Mouse (Mus musculus) yolk sac, embryonic 10.5 days (tissue): ENCODE measurements around the gene Nus1.

ENCODE experiments used
- DNase-seq: peaks from one replicate; pipeline ENCODE4 v3.0.0-alpha.2; 2017; ENCODE audit warnings: low spot score

Nus1 gene

DNA sequence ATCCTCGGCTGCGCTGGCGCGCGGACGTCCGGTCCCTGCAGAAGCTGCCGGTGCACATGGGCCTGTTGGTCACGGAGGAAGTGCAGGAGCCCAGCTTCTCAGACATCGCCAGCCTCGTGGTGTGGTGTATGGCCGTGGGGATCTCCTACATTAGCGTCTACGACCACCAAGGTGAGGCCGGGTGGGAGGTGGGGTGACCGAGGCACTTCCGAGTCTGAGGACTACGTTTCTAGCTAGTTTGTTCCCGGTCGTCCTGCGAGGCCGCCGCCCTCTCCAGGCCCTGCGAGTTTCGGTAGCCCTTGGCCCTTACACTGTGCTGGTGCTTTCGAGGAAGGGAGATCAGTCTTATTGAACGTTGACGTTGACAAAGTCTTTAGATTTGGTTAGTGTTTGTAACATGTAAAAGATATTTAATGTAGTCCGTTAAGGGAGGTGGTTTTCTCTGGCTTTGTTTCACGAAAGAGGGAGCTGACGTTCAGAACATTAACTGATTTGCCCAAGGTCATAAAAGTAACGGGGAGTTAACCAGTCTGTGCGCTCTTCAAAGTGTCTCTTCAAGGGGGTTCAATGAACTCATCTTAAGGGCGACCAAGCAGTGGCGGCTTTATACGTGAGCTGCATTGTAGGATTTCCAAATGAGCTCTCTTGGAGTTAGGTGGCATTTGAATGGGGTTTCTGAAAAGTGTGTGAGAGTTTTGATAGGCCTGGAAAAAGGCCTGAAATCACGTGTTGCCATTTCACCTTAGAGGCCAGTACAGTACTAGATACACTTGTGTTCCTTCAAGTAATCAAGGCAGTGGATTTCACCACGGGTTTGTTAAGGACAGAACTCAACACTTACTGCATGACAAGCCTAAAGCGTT lies 882 bp downstream of the Nus1 start:
- peak; percentile 74 for DNase-seq

DNA sequence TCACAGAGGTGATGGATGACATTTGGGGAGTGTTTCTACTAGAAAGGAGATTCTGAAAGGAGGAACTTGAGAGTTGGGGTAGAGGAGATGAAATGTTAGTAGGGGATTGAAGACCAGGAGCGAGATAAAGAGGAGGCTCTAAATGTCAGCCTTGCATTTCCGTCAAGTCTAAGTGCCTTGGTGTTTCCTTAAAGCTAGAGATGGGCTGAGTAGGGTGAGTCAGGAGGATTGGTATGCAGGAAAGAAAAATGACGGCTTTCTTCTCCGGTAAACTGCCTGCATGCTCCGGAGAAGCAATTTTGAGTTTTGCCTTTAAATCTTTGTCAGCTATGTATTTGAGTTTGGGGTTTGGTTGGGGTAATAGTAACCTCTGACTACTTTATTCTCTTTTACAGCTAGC lies 1.6 kb downstream of the Nus1 start:
- DNase-seq, result no peak

DNA sequence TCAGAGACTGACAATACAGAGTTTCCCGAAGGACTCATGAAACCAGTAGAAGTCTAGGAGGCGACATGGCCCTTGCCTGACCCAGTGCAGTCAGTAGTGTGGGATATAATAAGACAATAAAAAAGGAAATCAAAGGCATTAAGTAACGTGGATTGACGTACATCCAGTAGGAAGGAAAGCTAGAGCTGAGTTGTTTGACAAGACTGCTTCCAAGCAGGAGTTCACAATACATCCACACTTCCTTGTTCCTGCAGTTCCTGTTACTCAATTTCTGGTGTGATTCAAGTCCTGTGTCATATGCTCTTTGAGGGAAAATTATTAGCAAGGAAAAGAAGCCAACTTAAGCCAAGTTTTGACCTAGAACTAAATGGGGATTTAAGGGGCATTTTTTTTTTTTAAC lies 2.1 kb downstream of the Nus1 start:
- DNase-seq, result no peak

GRCm38 (mm10) chr10:52420526-52420925 lies 3.2 kb downstream of the Nus1 start:
- no peak for DNase-seq

GRCm38 (mm10) chr10:52421716-52422115 lies 4.4 kb downstream of the Nus1 start:
- DNase-seq, result no peak

DNA sequence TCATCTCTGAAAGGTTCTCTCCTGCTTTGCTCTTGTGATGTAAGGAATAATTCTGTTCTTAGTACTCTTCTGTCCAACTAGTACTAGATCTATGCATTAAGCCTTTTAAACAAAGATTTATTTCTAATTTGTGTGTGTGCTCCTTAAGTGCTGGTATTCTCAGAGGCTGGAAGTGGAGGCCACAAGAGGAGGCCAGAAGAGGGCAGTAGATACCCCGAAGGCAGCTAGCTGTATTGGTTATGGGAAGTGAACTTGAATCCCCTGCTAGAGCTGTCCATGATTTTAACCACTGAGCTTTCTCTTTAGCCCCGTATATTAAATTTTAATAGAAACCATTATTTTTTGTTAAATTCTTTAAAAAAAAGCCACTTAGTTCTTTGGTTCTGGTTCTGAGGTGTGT lies 5.8 kb downstream of the Nus1 start:
- DNase-seq, result no peak

- no peak for DNase-seq
Observed at GRCm38 (mm10) chr10:52426314-52426980, 9.1 kb downstream of the Nus1 start.

- peak; percentile 19 for DNase-seq
Observed at GRCm38 (mm10) chr10:52427634-52428415, 10.5 kb downstream of the Nus1 start.

GRCm38 (mm10) chr10:52430953-52431352 lies 13.6 kb downstream of the Nus1 start:
- no peak for DNase-seq

DNA sequence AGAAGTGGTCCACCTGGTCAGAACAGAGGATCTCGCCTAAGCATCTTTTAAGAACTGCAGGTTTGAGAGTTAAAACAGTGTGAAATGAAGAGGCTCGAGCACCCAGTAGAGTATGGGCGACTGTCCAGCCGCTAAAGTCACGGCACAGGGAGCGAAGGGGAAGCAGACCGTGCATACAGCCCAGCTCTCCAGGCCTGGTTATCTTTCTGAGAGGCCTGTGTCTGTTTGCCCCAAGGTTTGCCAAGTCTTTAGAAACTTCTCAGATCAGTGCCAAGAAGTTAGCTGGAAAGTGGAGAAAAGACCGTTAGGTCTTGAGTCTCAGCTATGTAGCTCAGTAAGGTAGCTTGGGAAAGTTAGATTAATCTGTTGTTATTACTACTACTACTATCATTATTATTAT lies 17.5 kb downstream of the Nus1 start:
- DNase-seq, result no peak

- DNase-seq, result no peak
Observed at GRCm38 (mm10) chr10:52460614-52461013, 43.3 kb downstream of the Nus1 start.

DNA sequence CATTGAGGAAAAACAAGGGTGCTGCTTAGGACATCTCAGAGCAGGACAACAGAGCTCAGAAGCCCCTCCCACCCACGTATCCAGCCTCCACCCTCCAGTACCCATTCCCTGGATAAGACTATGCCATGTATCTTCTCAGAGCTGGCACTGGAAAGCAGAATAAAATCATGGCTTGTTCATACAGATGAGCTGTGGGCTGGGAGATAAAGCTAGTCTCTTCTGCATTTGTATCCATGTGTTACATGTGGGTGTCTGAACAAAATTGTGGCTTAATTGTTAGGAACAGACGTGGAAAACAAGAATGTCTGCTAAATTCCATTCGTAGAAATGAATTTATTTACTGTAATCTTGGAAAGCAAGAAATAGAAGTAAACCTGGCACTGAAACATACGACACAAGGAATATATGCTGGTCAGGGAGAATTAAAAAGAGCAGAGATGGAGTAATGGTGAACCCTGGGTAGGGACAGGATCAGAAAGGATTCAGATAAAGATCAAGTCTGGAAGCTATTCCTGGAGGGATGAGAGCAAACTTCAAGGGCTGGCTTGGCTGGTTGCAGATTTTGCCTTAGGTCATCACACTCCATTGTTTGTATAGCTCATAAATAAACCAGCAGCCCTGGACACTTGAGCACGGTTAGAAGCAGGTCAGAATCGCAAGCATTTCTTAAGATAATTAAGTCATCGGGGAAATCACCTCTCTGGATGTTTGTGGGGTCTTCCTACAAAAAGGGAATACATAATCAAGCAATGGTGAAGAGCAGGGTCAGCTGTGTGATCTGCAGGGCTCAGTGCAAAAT lies 46.8 kb downstream of the Nus1 start:
- no peak for DNase-seq

DNA sequence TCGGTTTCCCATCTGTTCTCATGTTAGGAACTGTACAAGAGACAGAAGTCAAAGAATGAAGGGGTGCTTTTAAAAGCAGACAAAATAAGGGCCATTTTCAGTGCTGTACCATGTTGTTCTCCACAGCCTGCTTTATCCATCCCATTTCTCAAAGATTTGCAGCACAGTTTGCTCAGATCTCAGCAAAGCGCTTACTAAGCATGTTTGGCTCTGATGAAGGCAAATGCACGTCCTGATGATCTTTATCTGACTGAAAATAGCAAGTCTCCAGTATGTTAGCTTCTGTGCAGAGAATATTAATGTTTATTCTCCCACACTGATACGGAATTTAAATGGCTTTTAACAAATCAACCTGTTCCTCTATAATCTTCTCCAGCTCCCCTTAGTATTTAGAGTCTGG lies 54.2 kb downstream of the Nus1 start:
- DNase-seq, result no peak
